Mouse (Mus musculus): Measurements from ENCODE around the gene Tfap2a.

Gene Tfap2a

GRCm38 (mm10) chr13:40713241-40713640, 24.9 kb downstream of the Tfap2a start:
- no peak for DNase-seq (ENCODE audit: low spot score in 2 of 2)

- no peak for DNase-seq (ENCODE audit: low spot score in 2 of 2)
Measured at GRCm38 (mm10) chr13:40712526-40712832, 25.7 kb downstream of the Tfap2a start.

GRCm38 (mm10) chr13:40711661-40712525, 26.3 kb downstream of the Tfap2a start:
- no peak for DNase-seq (ENCODE audit: low spot score in 2 of 2)

GRCm38 (mm10) chr13:40710062-40710342, 28.2 kb downstream of the Tfap2a start:
- DNase-seq (ENCODE audit: low spot score in 2 of 2), result no peak

- no peak for DNase-seq (ENCODE audit: low spot score in 2 of 2)
Measured at GRCm38 (mm10) chr13:40709321-40710061, 28.7 kb downstream of the Tfap2a start.

GRCm38 (mm10) chr13:40708913-40709312, 29.3 kb downstream of the Tfap2a start:
- DNase-seq (ENCODE audit: low spot score in 2 of 2), result no peak

- no peak for DNase-seq (ENCODE audit: low spot score in 2 of 2)
Measured at GRCm38 (mm10) chr13:40708271-40708670, 29.9 kb downstream of the Tfap2a start.

- no peak for DNase-seq (ENCODE audit: low spot score in 2 of 2)
Measured at GRCm38 (mm10) chr13:40707646-40708045, 30.5 kb downstream of the Tfap2a start.

- DNase-seq (ENCODE audit: low spot score in 2 of 2), result no peak
Measured at GRCm38 (mm10) chr13:40706612-40707011, 31.6 kb downstream of the Tfap2a start.

- DNase-seq (ENCODE audit: low spot score in 2 of 2), result no peak
Measured at GRCm38 (mm10) chr13:40705821-40706425, 32.3 kb downstream of the Tfap2a start.

- no peak for DNase-seq (ENCODE audit: low spot score in 2 of 2)
Measured at GRCm38 (mm10) chr13:40704864-40705455, 33.2 kb downstream of the Tfap2a start.

GRCm38 (mm10) chr13:40703982-40704501, 34.1 kb downstream of the Tfap2a start:
- DNase-seq (ENCODE audit: low spot score in 2 of 2), result no peak

- DNase-seq (ENCODE audit: low spot score in 2 of 2), result no peak
Measured at GRCm38 (mm10) chr13:40703123-40703797, 34.9 kb downstream of the Tfap2a start.

GRCm38 (mm10) chr13:40702361-40703122, 35.6 kb downstream of the Tfap2a start:
- DNase-seq (ENCODE audit: low spot score in 2 of 2), result no peak

- no peak for DNase-seq (ENCODE audit: low spot score in 2 of 2)
Measured at GRCm38 (mm10) chr13:40701691-40702090, 36.5 kb downstream of the Tfap2a start.

- DNase-seq (ENCODE audit: low spot score in 2 of 2), result no peak
Measured at GRCm38 (mm10) chr13:40685790-40686189, 52.4 kb downstream of the Tfap2a start.

- no peak for DNase-seq (ENCODE audit: low spot score in 2 of 2)
Measured at GRCm38 (mm10) chr13:40676730-40677129, 61.4 kb downstream of the Tfap2a start.
